Mouse (Mus musculus) forebrain, embryonic 15.5 days (tissue): ENCODE data around the gene Pim1. TPM values are rescaled to one million over a fixed set of nuclear protein-coding genes. Genes with fewer than 3 reads are reported as not detected.
"Not testable (repeated sequence)": the region's sequence is repeated elsewhere in the genome, so short reads cannot be mapped to it uniquely, and the experiment has no call there.

Experiments used
- ATAC-seq: fragments of 200-750 bp; cut with Nextera tagmentation; replicated peaks from 2 replicates; pipeline ENCODE4 v1.8.0; 2017; ENCODE audit warnings: mild to moderate bottlenecking, moderate TSS enrichment, moderate library complexity
- H3K27ac ChIP-seq: fragments of 300-500 bp; sonication (generic); replicated peaks from 2 replicates; pipeline ENCODE4 v1.5.1; 2015; ENCODE audit warnings: mild to moderate bottlenecking, inconsistent platforms
- H3K27me3 ChIP-seq: fragments of 300-500 bp; sonication (generic); 2 replicates; pipeline ENCODE4 v1.6.1; 2015; ENCODE audit warnings: inconsistent platforms
- H3K36me3 ChIP-seq: fragments of 300-500 bp; sonication (generic); 2 replicates; pipeline ENCODE4 v1.6.1; 2015; ENCODE audit warnings: mild to moderate bottlenecking, inconsistent platforms
- H3K4me1 ChIP-seq: fragments of 300-500 bp; sonication (generic); 2 replicates; pipeline ENCODE4 v1.6.1; 2015; ENCODE audit warnings: inconsistent platforms
- H3K4me2 ChIP-seq: fragments of 300-500 bp; sonication (generic); replicated peaks from 2 replicates; pipeline ENCODE4 v1.6.1; 2015; ENCODE audit warnings: mild to moderate bottlenecking, inconsistent platforms
- H3K4me3 ChIP-seq: fragments of 300-500 bp; sonication (generic); 2 replicates; pipeline ENCODE4 v1.5.1; 2015; ENCODE audit warnings: mild to moderate bottlenecking, inconsistent platforms
- H3K9ac ChIP-seq: fragments of 300-500 bp; sonication (generic); replicated peaks from 2 replicates; pipeline ENCODE4 v1.6.1; 2015; ENCODE audit warnings: mild to moderate bottlenecking, inconsistent platforms
- H3K9me3 ChIP-seq: fragments of 300-500 bp; sonication (generic); 2 replicates; pipeline ENCODE4 v1.6.1; 2016; ENCODE audit warnings: inconsistent platforms
- WGBS: fragments of 180-500 bp; shearing (Covaris S2); methylation state at CpG from one replicate; pipeline ENCODE4 v1.1.7; 2015; ENCODE audit warnings: mixed read lengths; 5-methylcytosine and 5-hydroxymethylcytosine counted together
- polyA plus RNA-seq: library from polyadenylated mRNA; unstranded; fragments of >200 nt; fragmentation: Nextera tagmentation; extraction: Ambion mirVana; gene quantifications from 2 replicates; pipeline ENCODE4 v1.2.1, GENCODE M21; 2015

The Pim1 gene
- polyA plus RNA-seq: 15.6 and 17.7 TPM in 2 replicates

DNA sequence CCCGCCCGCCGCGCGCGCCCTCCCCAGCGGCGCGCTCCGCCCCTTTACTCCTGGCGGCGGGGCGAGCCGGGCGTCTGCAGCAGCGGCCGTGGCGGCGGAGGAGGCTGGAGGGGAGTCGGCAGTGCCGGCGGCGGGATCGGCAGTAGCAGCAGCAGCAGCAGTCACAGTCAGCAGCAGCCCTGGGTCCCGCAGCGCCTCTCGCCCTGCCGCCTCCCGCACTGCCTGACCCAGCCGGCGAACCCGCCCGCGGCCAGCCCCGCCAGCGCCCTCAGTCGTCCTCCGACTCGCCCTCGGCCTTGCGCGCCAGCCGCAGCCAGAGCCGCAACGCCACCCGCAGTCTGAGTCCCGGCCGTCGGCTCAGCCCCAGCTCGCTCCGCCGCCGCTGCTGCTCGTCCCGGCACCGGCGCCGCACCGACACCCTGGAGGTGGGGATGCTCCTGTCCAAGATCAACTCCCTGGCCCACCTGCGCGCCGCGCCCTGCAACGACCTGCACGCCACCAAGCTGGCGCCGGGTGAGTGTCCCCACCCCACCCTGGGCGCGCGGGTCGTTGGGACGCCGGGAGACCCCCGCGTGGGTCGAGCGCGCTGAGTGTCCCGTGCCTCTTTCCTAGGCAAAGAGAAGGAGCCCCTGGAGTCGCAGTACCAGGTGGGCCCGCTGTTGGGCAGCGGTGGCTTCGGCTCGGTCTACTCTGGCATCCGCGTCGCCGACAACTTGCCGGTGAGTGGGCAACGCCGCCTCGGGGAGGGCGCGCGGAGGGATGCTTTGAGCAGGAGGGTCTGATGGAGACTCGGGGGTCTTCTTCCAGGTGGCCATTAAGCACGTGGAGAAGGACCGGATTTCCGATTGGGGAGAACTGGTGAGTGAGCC lies at the start of gene Pim1:
Pim1 (plus strand) TSS at position 41 of the 869 bp plus-strand sequence.
- peak within 1 kb of the TSS; percentile 90 for H3K9ac ChIP-seq
- peaks cover 10% of the 10 kb centered on the region for H3K36me3 ChIP-seq
- peaks cover 31% of the 10 kb centered on the region for H3K4me1 ChIP-seq
- ATAC-seq: peak; percentile 86
- under 1% methylated on average over 80 of the region's 99 CpGs for WGBS
- H3K9me3 ChIP-seq: no peaks in the 10 kb centered on the region
- H3K4me2 ChIP-seq: peak within 1 kb of the TSS; percentile 70
- H3K27me3 ChIP-seq: no peaks in the 10 kb centered on the region
- H3K4me3 ChIP-seq: peak within 1 kb of the TSS; percentile 92
- peak within 1 kb of the TSS; percentile 96 for H3K27ac ChIP-seq

DNA sequence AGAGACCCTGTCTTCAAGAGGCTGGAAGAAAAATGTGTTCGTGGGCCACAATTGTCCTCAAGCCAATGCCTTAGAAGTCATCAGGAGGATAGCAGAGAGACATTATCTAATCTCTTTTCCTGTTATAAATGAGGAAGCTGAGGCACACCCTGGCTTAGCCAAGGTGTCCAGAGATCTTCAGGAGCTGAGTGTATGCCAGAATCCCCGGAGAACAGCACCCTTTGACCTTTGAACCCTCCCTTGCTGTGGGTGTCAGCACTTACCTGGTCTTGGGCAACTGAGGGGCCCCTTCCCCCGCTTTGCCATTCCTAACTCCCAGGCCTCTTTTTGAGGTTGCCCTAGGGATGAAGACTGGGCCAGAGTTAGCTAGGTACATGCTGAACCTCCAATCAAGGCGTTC lies 49.0 kb upstream of the Pim1 start:
- H3K36me3 ChIP-seq: no peaks in the 10 kb centered on the region
- no peaks in the 10 kb centered on the region for H3K27me3 ChIP-seq
- H3K9me3 ChIP-seq: no peaks in the 10 kb centered on the region
- ATAC-seq: no peak
- H3K4me3 ChIP-seq: no peak overlapping the region
- peaks cover 22% of the 10 kb centered on the region for H3K4me1 ChIP-seq
- H3K4me2 ChIP-seq: no peak overlapping the region
- 78% methylated on average over 4 of the region's 4 CpGs for WGBS
- H3K9ac ChIP-seq: no peak overlapping the region
- no peak overlapping the region for H3K27ac ChIP-seq

DNA sequence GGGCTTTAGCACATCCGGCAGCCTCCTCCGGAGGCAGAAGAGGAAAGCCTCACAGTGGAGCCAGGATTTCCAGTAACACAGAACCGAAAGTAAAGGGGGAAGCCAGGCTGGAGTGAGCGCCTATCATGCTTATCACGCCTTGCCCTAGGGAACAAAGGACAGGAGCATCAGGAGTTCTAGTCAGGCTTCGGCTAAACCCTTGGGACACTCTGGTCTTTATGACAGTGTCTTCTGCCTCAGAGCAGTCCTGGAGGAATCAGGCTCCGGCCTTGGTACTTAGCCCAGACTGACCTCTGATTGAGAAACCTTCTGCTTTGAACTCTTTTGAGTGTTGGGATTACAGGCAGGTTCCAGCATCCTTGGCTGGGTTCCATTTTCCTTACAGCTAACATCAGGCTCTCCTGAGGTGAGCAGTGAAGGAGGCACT lies 48.4 kb upstream of the Pim1 start:
- H3K4me3 ChIP-seq: no peak overlapping the region
- no peaks in the 10 kb centered on the region for H3K9me3 ChIP-seq
- no peak overlapping the region for H3K4me2 ChIP-seq
- ATAC-seq: no peak
- H3K27ac ChIP-seq: no peak overlapping the region
- peaks cover 16% of the 10 kb centered on the region for H3K4me1 ChIP-seq
- H3K36me3 ChIP-seq: no peaks in the 10 kb centered on the region
- WGBS: 65% methylated on average over 7 of the region's 7 CpGs
- no peaks in the 10 kb centered on the region for H3K27me3 ChIP-seq
- H3K9ac ChIP-seq: no peak overlapping the region

DNA sequence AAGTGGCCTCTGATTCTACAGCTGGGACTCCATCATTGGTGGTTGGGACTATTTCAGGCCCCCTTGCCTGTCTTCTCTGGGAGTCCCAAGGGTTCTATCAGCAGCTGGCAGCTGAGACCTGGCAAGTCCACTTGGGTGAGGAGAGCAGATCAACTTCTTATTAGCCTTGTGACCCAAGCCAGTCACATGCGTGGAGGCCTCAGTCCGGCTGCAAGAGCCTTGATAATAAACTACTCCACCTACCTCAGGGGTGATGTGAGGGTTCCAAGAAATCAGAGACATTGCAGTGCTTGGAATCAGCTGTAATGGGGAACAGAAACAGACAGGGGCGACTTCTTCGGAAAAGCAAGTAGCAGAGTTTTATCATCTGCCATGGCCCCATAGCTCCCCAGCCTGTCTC lies 46.8 kb upstream of the Pim1 start:
- Histone ChIP-seq H3K4me1 (peaks cover under 1% of the 10 kb centered on the region; the same call in 1 of the 2 replicates), H3K27ac (no peak overlapping the region), H3K4me3 (no peak overlapping the region), H3K27me3 (no peaks in the 10 kb centered on the region), H3K36me3 (no peaks in the 10 kb centered on the region), H3K9me3 (no peaks in the 10 kb centered on the region), H3K9ac (no peak overlapping the region), H3K4me2 (no peak overlapping the region)
- no peak for ATAC-seq
- WGBS: 91% methylated on average over 4 of the region's 4 CpGs

DNA sequence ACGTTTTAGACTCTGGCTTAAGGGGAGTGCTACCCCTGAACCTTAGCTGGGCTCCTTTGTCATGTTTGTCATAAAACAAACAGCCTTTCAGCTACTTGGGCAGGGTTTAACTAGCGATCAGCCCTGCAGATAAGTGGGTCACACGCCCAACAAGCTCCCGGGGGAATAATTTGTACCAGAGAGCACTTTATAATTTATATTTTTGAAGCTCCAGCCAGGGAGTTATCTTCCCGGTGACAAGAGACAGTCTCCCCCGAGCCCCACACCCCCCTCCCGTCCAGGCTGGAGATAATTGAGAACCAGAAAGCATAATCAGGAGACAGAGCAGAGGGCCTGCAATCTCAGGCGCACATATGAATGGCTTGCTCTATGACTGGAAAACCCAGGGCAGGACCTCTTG lies 45.5 kb upstream of the Pim1 start:
- Histone ChIP-seq H3K9me3 (no peaks in the 10 kb centered on the region), H3K4me2 (no peak overlapping the region), H3K36me3 (no peaks in the 10 kb centered on the region), H3K27ac (no peak overlapping the region), H3K4me3 (no peak overlapping the region), H3K4me1 (no peaks in the 10 kb centered on the region), H3K9ac (no peak overlapping the region), H3K27me3 (no peaks in the 10 kb centered on the region)
- ATAC-seq: no peak
- 21% methylated on average over 8 of the region's 8 CpGs for WGBS

DNA sequence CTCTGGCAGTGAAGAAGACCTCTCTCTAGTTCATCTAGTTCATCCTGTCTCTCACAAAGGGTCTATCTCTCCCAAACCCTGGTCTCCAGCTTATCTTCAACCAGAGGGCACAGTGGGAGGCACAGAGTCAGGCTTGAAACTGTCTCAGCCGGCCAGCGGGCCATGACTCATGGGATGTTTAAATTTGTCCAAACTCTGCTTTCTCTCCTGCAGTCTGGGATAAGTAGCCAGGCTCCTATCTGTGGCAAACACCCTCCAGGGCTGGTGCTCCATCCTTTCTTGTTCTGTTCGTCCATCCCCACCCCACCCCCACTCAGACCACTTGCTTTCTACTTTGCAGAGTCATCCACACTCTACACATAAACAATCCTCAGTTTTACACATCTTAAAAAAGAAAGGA lies 43.2 kb upstream of the Pim1 start:
- WGBS: 52% methylated on average over 3 of the region's 3 CpGs
- Histone ChIP-seq H3K9me3 (no peaks in the 10 kb centered on the region), H3K27me3 (no peaks in the 10 kb centered on the region), H3K36me3 (no peaks in the 10 kb centered on the region), H3K4me3 (no peak overlapping the region), H3K4me1 (peaks cover 8% of the 10 kb centered on the region), H3K4me2 (no peak overlapping the region), H3K27ac (no peak overlapping the region), H3K9ac (no peak overlapping the region)
- no peak for ATAC-seq

DNA sequence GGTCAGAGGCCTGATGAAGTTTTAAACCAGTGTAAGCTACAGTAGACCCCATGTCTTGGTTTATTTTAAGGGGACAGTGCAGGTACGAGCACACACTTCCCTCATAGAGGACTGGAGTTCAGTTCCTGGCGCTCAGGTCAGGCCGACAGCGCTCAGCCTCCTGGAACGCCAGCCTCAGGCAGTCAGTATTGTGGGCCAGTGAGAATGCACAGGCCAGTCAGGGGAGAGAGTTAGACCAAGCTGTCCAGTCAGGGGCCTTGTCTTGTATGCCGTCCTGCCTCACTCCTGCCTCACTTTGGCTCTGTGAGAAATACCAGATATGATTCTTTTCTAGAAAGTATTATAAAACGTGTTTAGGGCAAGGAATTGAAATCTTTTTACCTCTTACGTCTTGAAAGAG lies 42.5 kb upstream of the Pim1 start:
- Histone ChIP-seq H3K9ac (no peak overlapping the region), H3K36me3 (no peaks in the 10 kb centered on the region), H3K4me3 (no peak overlapping the region), H3K9me3 (no peaks in the 10 kb centered on the region), H3K27ac (no peak overlapping the region), H3K27me3 (no peaks in the 10 kb centered on the region), H3K4me2 (no peak overlapping the region), H3K4me1 (peaks cover 8% of the 10 kb centered on the region)
- no peak for ATAC-seq
- WGBS: 64% methylated on average over 8 of the region's 8 CpGs

DNA sequence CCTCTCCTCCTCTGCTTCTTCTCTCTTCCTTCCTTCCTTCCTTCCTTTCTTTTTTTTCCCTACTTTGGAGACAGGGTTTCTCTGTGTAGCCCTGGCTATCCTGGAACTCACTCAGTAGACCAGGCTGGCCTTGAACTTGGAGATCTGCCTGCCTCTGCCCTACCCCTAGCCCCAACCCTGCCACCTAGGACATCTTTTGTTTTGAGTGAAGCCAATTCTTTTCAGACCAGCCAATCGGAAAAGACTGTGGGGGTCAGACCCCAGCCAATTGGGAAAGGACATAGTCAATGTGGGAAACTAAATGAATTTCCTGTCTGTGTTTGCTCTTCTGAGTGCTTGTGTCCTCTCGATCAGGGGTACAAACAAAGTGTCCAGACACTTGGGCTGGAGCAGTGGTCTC lies 42.0 kb upstream of the Pim1 start:
- Histone ChIP-seq H3K9me3 (no peaks in the 10 kb centered on the region), H3K27me3 (no peaks in the 10 kb centered on the region), H3K9ac (no peak overlapping the region), H3K27ac (no peak overlapping the region), H3K4me1 (peaks cover 8% of the 10 kb centered on the region), H3K36me3 (no peaks in the 10 kb centered on the region), H3K4me2 (no peak overlapping the region), H3K4me3 (no peak overlapping the region)
- WGBS: 79% methylated on average over 2 of the region's 2 CpGs
- no peak for ATAC-seq

DNA sequence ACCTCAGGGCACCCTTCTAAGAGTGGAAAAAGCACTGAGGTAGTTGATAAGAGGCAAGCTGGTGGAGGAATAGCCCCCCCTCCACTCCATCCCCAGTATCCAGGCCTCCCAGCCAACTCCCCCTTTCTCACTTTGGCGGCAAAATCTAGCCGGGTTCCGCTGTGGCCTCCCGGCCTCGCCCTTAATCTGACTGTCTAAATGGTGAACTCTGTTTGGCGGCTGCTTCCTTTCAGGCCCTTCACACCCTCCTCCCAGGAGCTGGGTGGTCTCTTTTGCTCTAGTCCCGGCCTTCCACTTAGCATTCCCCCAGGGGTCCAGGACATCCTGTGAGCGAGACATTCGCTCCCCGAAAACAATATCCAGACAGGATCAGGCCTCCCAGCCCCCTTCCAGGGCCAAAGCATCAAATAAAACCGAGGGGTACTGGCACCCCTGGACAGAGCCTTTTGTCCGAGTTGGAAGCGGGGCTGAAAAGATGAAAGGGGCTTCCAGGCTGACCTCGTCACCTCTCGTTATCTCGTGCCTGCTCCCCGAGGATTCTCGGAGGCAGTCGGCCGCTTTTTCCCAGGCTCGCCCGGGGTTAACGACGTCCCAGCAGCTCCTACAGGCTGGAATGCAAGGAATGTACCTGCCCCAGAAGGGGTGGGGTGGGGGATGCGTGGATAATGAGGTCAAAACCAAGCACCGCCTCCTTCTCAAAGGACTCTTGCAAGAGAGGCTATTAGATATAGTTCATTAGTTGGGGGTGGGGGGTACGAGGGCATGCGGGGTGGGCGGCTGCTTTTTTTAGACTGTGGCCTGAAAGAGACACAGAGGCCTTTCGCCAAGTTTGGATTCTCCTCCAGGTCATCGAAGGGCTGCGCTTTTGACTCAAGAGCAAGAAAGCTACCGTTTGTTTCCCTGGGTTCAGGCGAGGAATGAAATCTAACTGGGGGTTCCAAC lies 39.4 kb upstream of the Pim1 start:
- Histone ChIP-seq H3K9me3 (no peaks in the 10 kb centered on the region), H3K4me1 (peaks cover 12% of the 10 kb centered on the region), H3K4me3 (no peak overlapping the region), H3K9ac (no peak overlapping the region), H3K4me2 (peak overlapping the region; percentile 31), H3K36me3 (no peaks in the 10 kb centered on the region), H3K27me3 (no peaks in the 10 kb centered on the region), H3K27ac (no peak overlapping the region)
- 7% methylated on average over 34 of the region's 34 CpGs for WGBS
- no peak for ATAC-seq

DNA sequence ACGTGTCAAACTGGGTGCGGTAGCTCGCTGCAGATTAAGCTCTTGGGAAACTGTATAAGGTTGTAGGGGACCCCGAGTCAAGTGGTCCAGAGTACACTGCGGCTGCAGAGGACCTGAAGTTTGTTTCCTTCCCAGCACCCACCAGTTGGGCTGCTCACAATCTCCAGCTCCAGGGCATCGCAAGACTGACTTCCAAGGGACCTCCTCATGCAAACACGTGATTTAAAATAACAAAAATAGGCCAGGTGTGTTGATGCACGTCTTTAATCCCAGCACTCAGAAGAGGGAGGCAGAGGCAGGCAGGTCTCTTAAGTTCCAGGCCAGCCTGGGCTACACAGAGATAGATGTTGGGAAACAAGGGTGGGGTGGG lies 38.7 kb upstream of the Pim1 start:
- H3K4me3 ChIP-seq: no peak overlapping the region
- no peaks in the 10 kb centered on the region for H3K27me3 ChIP-seq
- WGBS: 26% methylated on average over 8 of the region's 8 CpGs
- peaks cover 12% of the 10 kb centered on the region for H3K4me1 ChIP-seq
- no peaks in the 10 kb centered on the region for H3K9me3 ChIP-seq
- no peak overlapping the region for H3K9ac ChIP-seq
- H3K4me2 ChIP-seq: no peak overlapping the region
- ATAC-seq: no peak
- no peak overlapping the region for H3K27ac ChIP-seq
- no peaks in the 10 kb centered on the region for H3K36me3 ChIP-seq

DNA sequence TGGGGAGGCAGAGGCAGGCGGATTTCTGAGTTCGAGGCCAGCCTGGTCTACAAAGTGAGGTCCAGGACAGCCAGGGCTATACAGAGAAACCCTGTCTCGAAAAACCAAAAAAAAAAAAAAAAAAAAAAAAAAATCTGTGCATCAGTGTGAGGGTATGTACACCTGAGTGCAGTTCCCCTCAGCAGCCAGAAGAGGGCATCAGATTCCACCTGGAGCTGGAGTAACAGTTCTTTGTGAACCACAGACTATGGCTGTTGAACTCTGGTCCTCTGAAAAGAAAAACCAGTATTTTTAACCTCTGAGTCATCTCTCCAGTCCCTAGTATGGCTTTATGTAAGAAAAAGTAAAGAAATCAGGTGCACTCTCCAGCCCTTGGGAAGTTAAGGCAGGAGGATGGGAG lies 36.4 kb upstream of the Pim1 start:
- not testable (repeated sequence) for H3K27me3 ChIP-seq, H3K4me2 ChIP-seq, H3K36me3 ChIP-seq, H3K9ac ChIP-seq, H3K4me3 ChIP-seq, H3K9me3 ChIP-seq, ATAC-seq, H3K27ac ChIP-seq
- 96% methylated on average over 2 of the region's 3 CpGs for WGBS
- peaks cover 25% of the 10 kb centered on the region for H3K4me1 ChIP-seq

DNA sequence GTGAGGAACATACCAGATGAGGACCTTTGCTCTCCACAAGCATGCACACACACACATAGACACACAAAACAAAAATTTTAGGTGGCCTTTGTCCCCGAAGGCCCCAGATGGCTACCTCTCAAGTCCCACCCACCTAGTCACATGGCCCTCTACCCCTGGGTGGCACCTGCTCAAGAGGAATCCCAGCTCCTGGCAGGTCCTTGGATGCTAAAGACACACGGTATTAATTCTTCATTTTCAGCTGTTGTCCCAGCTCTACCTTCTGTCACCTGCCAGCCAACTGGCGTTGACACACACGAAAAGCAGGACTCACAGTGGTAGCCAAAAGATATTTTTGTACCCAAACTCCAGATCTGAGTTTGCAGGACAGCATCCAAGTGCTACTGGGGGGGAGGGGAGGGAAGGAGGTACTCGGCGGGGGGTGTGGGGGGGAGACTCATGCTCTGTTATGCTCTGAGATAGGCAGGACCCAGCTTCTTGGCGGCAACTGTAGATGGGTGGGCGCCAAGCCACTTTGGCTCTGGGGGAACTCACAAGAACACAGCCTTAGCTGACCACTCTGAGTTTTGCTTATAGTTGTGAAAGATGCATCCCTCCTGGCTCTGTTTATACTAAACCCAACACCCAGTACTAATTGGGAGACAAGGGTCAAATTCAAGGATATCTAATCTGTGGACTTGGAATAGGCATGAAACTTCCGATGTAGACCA lies 35.0 kb upstream of the Pim1 start:
- Histone ChIP-seq H3K9ac (no peak overlapping the region), H3K4me1 (peaks cover 40% of the 10 kb centered on the region), H3K4me3 (no peak overlapping the region), H3K9me3 (no peaks in the 10 kb centered on the region), H3K27ac (no peak overlapping the region), H3K36me3 (no peaks in the 10 kb centered on the region), H3K4me2 (no peak overlapping the region), H3K27me3 (no peaks in the 10 kb centered on the region)
- ATAC-seq: no peak
- 70% methylated on average over 9 of the region's 9 CpGs for WGBS
